Comparison of ENCODE assay signal across 9 mouse cellular contexts in the genomic region with DNA sequence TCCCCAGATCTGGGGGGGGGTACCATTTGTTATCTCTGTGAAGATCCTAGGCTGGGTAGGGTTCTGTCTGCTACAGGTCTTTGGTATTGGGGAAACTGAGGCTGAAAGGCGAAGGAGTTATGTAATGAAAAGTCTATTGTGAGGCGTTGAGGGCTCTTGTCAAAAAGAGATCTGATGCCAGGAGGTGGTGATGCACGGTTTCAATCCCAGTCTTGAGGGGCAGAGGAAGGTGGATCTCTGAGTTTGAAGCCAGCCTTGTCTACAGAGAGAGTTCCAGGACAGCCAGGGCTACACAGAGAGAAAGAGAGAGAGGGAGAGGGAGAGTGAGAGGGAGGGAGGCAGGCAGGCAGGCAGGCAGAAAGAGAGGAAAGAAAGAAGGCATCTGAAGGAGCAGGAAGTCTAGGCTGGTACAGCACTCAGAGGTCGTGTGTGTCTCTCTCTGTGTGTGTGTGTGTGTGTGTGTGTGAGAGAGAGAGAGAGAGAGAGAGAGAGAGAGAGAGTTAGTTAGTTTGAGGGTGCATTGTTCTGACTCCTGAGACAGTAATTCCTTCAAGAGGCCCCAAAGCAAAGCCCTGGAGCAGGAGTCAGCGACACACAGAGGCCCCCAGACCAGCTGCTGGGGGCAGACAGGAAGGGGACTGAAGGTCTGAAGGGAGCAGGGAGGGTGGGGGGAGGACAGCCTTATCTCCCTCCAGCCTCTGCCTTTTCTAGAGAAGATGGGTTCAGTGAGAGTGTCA. TPM values are rescaled to one million over a fixed set of nuclear protein-coding genes. Genes with fewer than 3 reads are reported as not detected.
DNase-seq lines count a peak whose midpoint lies in the region; ATAC-seq and TF ChIP-seq lines count a peak whose summit lies in the region.
"Had no signal": no experiment of that assay in that cellular context is flagged by ENCODE, and none has a peak within 500 bp of the region (broad histone marks: within the 10 kb centered on the region; RNA-seq: fewer than 3 reads in every experiment).

No protein-coding gene starts in this region.

- H3K36me3 ChIP-seq in kidney, embryonic 14.5 days (ENCODE audit: control insufficient read depth, insufficient read depth, low read length) = no peaks in the 10 kb centered on the region
- peaks cover 3 to 54% of the 10 kb centered on the region in 2 experiments; a peak in 3 of 4 replicates for H3K36me3 ChIP-seq in MEL (ENCODE audit: control insufficient read depth in 1 of 2, insufficient read depth in 2 of 2, low read length in 2 of 2)
- H3K36me3 ChIP-seq in hindbrain, embryonic 12.5 days = no peaks in the 10 kb centered on the region
- H3K36me3 ChIP-seq in midbrain, embryonic 13.5 days = no peaks in the 10 kb centered on the region

- 49% methylated on average over 5 of the region's 5 CpGs for WGBS in kidney, embryonic 14.5 days
- WGBS in hindbrain, embryonic 12.5 days = 49% methylated on average over 5 of the region's 5 CpGs
- 41% methylated on average over 5 of the region's 5 CpGs for WGBS in midbrain, embryonic 13.5 days

- H3K9ac ChIP-seq in kidney, embryonic 14.5 days (ENCODE audit: low read depth, low read length) = 0 out of 2 replicates have a peak overlapping the region, but pooled peaks have one; percentile 9
- H3K9ac ChIP-seq in MEL (ENCODE audit: control insufficient read depth, low read depth, low read length, poor library complexity, severe bottlenecking) = no peak overlapping the region
- H3K9ac ChIP-seq in hindbrain, embryonic 12.5 days = peak overlapping the region; percentile 39
- peak overlapping the region; percentile 21; the same call in 1 of the 2 replicates for H3K9ac ChIP-seq in midbrain, embryonic 13.5 days (replicated peaks)

- TF ChIP-seq EP300 in MEL (IDR thresholded peaks at IDR 0.05; ENCODE audit: low read depth in 1 of 2, low read length in 2 of 2) = no peak

- TF ChIP-seq POLR2A in MEL (IDR thresholded peaks at IDR 0.05; ENCODE audit: control insufficient read depth in 1 of 2, insufficient read depth in 1 of 2, low read depth in 1 of 2, low read length in 2 of 2, poor library complexity in 1 of 2) = no peak

- no peaks in the 10 kb centered on the region for H3K27me3 ChIP-seq in kidney, embryonic 14.5 days (ENCODE audit: control insufficient read depth, insufficient read depth, low read length)
- H3K27me3 ChIP-seq in MEL (ENCODE audit: control insufficient read depth in 1 of 2, insufficient read depth in 2 of 2, low read length in 2 of 2) = no peaks in the 10 kb centered on the region
- no peaks in the 10 kb centered on the region for H3K27me3 ChIP-seq in hindbrain, embryonic 12.5 days
- no peaks in the 10 kb centered on the region for H3K27me3 ChIP-seq in midbrain, embryonic 13.5 days

- ATAC-seq in kidney, embryonic 14.5 days (ENCODE audit: low FRiP score, low TSS enrichment) = no peak
- no peak for ATAC-seq in hindbrain, embryonic 12.5 days (ENCODE audit: low FRiP score)
- ATAC-seq in midbrain, embryonic 13.5 days = no peak

- H3K4me2 ChIP-seq in kidney, embryonic 14.5 days (replicated peaks; ENCODE audit: low read depth, low read length) = no peak overlapping the region
- H3K4me2 ChIP-seq in hindbrain, embryonic 12.5 days (replicated peaks) = peak overlapping the region; percentile 93; the same call in 1 of the 2 replicates
- H3K4me2 ChIP-seq in midbrain, embryonic 13.5 days (replicated peaks) = peak overlapping the region; percentile 9; the same call in 1 of the 2 replicates

- TF ChIP-seq RAD21 in MEL (IDR thresholded peaks at IDR 0.05; ENCODE audit: low read depth, low read length) = no peak

- TF ChIP-seq CTCF in MEL (IDR thresholded peaks at IDR 0.05 in 2 of 3, conservative IDR thresholded peaks at IDR 0.05 in 1 of 3; ENCODE audit: control insufficient read depth in 1 of 3, insufficient read depth in 1 of 3, low read depth in 2 of 3, low read length in 3 of 3, poor library complexity in 1 of 3, severe bottlenecking in 1 of 3) = no peak

- no peak for DNase-seq in kidney, postnatal 14 days
- no peak for DNase-seq in MEL (ENCODE audit: low read depth, low spot score)
- no peak for DNase-seq in right cerebral cortex, postnatal 14 days
- no peak for DNase-seq in cerebellum, adult 18-20 months
- no peak for DNase-seq in kidney, adult 8-10 months
- DNase-seq: layer of hippocampus, postnatal 36 days had no signal

- no peak overlapping the region for H3K4me3 ChIP-seq in kidney, embryonic 14.5 days (ENCODE audit: low read length)
- no peak overlapping the region for H3K4me3 ChIP-seq in MEL (ENCODE audit: control insufficient read depth in 1 of 2, insufficient read depth in 1 of 2, low read depth in 2 of 2, low read length in 2 of 2)
- H3K4me3 ChIP-seq in hindbrain, embryonic 12.5 days = no peak overlapping the region
- no peak overlapping the region for H3K4me3 ChIP-seq in midbrain, embryonic 13.5 days (replicated peaks)

- no peak overlapping the region for H3K27ac ChIP-seq in kidney, embryonic 14.5 days (ENCODE audit: low read depth, low read length)
- H3K27ac ChIP-seq in MEL (ENCODE audit: control insufficient read depth, low read depth, low read length) = no peak overlapping the region
- H3K27ac ChIP-seq in hindbrain, embryonic 12.5 days = peak overlapping the region; percentile 12; the same call in 1 of the 2 replicates
- no peak overlapping the region for H3K27ac ChIP-seq in midbrain, embryonic 13.5 days

- H3K4me1 ChIP-seq in kidney, embryonic 14.5 days (ENCODE audit: control insufficient read depth, insufficient read depth, low read length) = peaks cover 67% of the 10 kb centered on the region
- H3K4me1 ChIP-seq in MEL (ENCODE audit: control insufficient read depth in 1 of 2, insufficient read depth in 2 of 2, low read length in 2 of 2) = peaks cover 29 to 60% of the 10 kb centered on the region in 2 experiments
- peaks cover 88% of the 10 kb centered on the region for H3K4me1 ChIP-seq in hindbrain, embryonic 12.5 days
- H3K4me1 ChIP-seq in midbrain, embryonic 13.5 days (replicated peaks) = peaks cover 91% of the 10 kb centered on the region

- no peaks in the 10 kb centered on the region for H3K9me3 ChIP-seq in kidney, embryonic 14.5 days (ENCODE audit: control insufficient read depth, low read length)
- no peaks in the 10 kb centered on the region for H3K9me3 ChIP-seq in MEL (replicated peaks; ENCODE audit: insufficient read depth, low read length)
- H3K9me3 ChIP-seq in hindbrain, embryonic 12.5 days (replicated peaks) = no peaks in the 10 kb centered on the region
- H3K9me3 ChIP-seq in midbrain, embryonic 13.5 days = no peaks in the 10 kb centered on the region

- peaks cover 91% of the 10 kb centered on the region for H3K79me2 ChIP-seq in MEL (ENCODE audit: control insufficient read depth, insufficient read depth, low read length, poor library complexity)

TF ChIP-seq in MEL, 35 proteins besides CTCF, POLR2A, EP300 and RAD21:
- peak; percentile 65; the same call in 1 of the 2 replicates for TF ChIP-seq JUND (IDR thresholded peaks at IDR 0.05; ENCODE audit: low read depth, low read length)
- TF ChIP-seq GATA1 (IDR thresholded peaks at IDR 0.05; ENCODE audit: low read depth, low read length) = no peak

RNA-seq across cellular contexts. Expression of a gene that starts 4.4 kb away (rescaled TPM):
- 12.6 and 21.8 TPM in 2 replicates for polyA plus RNA-seq in kidney, embryonic 14.5 days (2014; fragmentation: Nextera tagmentation; extraction: Ambion mirVana)
- total RNA-seq in MEL (2012; rRNA removed) = 16.2 and 16.9 TPM in 2 replicates
- polyA plus RNA-seq in MEL (2012; ENCODE audit: insufficient read depth in 1 of 2, insufficient read length in 2 of 2, low read depth in 1 of 2, low replicate concordance in 2 of 2, missing spikeins in 1 of 2) = 100 to 1,000 TPM in 1 of 2 experiments, 10 to 100 TPM in 1; 71.4 to 117 TPM
- 17.7 and 20.7 TPM in 2 replicates for polyA plus RNA-seq in hindbrain, embryonic 12.5 days (2016; fragmentation: Nextera tagmentation; extraction: Ambion mirVana)
- polyA plus RNA-seq in midbrain, embryonic 13.5 days (2015; fragmentation: Nextera tagmentation; extraction: Ambion mirVana) = 15.1 and 16.9 TPM in 2 replicates
